Mouse (Mus musculus): ENCODE results near the gene Inpp5a. TPM values are rescaled to one million over a fixed set of nuclear protein-coding genes. Genes with fewer than 3 reads are reported as not detected.

Gene Inpp5a
- polyA plus RNA-seq, 1 experiment: 27.5 TPM

DNA sequence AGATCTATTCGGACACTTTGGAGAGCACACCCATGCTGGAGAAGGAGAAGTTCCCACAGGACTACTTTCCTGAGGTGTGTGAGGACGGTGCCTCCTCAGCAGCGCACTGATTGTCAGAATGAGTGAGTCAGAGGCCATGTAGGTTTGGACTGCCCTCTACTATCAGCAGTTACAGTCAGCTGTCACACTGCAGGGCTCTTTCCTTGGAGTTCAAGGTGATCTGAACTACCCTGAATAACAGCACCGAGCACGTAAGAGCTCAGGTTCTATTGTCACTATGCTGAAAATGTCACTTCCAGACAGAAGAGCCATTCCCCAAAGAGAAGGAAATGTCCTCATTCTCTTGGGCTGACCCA is 127.7 kb downstream of the Inpp5a start:
- 65% methylated on average over 5 of the region's 5 CpGs for WGBS
- Histone ChIP-seq H3K27me3 (replicated peaks; ENCODE audit: control insufficient read depth, insufficient read depth, low read length) (no peaks in the 10 kb centered on the region), H3K36me3 (ENCODE audit: control insufficient read depth, insufficient read depth, low read length) (no peaks in the 10 kb centered on the region), H3K4me3 (ENCODE audit: insufficient read depth, low read depth, low read length) (no peak overlapping the region), H3K4me1 (ENCODE audit: control insufficient read depth, insufficient read depth, low read length) (peaks cover 11% of the 10 kb centered on the region), H3K27ac (ENCODE audit: insufficient read depth, low read depth, low read length) (no peak overlapping the region)
- DNase-seq: no peak
- TF ChIP-seq CTCF (conservative IDR thresholded peaks at IDR 0.05; ENCODE audit: insufficient read depth, insufficient read length, low read depth, low read length) (no peak), POLR2A (IDR thresholded peaks at IDR 0.05; ENCODE audit: low read depth, low read length) (no peak)

DNA sequence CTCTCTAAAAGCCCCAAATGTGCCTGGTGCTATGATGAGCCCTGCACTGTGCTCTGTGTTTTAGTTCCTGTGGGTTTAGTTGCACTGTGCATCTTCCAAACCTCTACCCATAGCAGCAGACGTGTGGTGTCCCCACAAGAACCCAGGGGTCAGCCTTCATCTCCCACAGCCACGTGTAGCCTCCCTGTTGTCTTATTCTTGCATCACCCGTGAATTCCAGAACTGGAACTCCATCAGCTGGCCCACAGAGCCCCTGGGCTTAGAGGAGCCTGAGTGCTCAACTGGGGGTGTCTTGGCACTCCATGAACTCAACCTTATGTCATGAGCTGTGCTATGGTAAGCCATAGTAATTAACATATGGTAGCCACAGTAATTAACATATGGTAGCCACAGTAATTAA is 129.4 kb downstream of the Inpp5a start:
- TF ChIP-seq CTCF (conservative IDR thresholded peaks at IDR 0.05; ENCODE audit: insufficient read depth, insufficient read length, low read depth, low read length) (no peak), POLR2A (IDR thresholded peaks at IDR 0.05; ENCODE audit: low read depth, low read length) (no peak)
- Histone ChIP-seq H3K27me3 (replicated peaks; ENCODE audit: control insufficient read depth, insufficient read depth, low read length) (no peaks in the 10 kb centered on the region), H3K36me3 (ENCODE audit: control insufficient read depth, insufficient read depth, low read length) (no peaks in the 10 kb centered on the region), H3K4me3 (ENCODE audit: insufficient read depth, low read depth, low read length) (no peak overlapping the region), H3K27ac (ENCODE audit: insufficient read depth, low read depth, low read length) (no peak overlapping the region), H3K4me1 (ENCODE audit: control insufficient read depth, insufficient read depth, low read length) (peaks cover 11% of the 10 kb centered on the region)
- no peak for DNase-seq
- 80% methylated on average over 3 of the region's 3 CpGs for WGBS

DNA sequence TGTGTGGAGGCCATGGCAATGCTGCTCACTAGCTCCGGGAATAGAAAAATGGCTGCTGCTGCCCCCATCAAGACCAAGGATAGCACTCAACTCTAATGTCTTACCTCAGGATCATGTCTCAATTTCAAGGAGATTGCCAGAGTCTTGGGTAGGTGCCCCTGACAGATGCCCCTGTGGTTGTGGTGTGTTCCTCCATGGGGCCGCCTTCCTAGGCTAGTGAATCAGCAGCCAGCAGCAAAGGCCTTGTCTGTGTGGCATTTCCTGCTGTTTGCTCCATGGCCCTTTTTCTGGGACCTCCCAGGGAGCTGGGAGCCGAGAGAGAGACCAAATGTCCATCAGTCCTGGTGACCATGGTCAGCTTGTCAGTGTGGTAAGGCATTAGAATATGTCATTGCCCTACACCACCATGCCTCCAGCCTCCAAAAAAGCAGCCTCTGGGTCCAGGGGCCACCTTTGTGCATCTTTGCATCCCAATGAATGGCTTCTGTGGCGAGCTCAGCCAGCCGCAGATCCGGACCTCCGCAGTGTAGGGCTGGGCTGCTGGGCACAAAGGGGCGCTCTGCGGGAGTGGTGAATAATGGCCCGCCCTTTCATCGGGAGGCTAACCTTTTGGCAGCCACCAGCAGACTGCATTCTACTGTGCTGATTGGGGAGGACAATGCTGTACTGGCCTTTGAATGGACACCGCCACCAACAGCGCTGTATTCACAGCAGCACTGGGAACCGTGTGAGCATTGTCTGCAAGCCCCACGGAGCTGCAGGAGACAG is 139.6 kb downstream of the Inpp5a start:
- H3K4me3 ChIP-seq (ENCODE audit: insufficient read depth, low read depth, low read length): no peak overlapping the region
- H3K27me3 ChIP-seq (replicated peaks; ENCODE audit: control insufficient read depth, insufficient read depth, low read length): no peaks in the 10 kb centered on the region
- H3K36me3 ChIP-seq (ENCODE audit: control insufficient read depth, insufficient read depth, low read length): no peaks in the 10 kb centered on the region
- 65% methylated on average over 15 of the region's 15 CpGs for WGBS
- TF ChIP-seq POLR2A (IDR thresholded peaks at IDR 0.05; ENCODE audit: low read depth, low read length) (no peak), CTCF (conservative IDR thresholded peaks at IDR 0.05; ENCODE audit: insufficient read depth, insufficient read length, low read depth, low read length) (no peak)
- no peak for DNase-seq
- no peak overlapping the region for H3K27ac ChIP-seq (ENCODE audit: insufficient read depth, low read depth, low read length)
- H3K4me1 ChIP-seq (ENCODE audit: control insufficient read depth, insufficient read depth, low read length): peaks cover 4% of the 10 kb centered on the region; the same call in 1 of the 2 replicates

DNA sequence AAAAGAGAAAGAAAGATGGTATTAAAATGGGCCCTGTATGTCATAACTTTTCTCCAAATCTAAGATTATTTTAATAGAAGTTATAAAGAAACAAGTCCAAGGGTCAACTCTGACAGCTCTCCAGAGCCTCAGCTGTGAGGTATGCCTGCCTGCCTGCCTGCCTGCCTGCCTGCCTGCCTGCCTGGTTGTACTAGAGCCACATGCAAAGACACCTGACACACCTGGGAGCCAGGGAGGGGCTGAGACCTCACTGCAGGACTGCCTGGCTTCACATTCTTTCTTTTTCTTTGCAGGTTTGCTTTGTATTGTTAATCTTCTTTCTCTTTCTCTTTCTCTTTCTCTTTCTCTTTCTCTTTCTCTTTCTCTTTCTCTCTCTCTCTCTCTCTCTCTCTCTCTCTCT is 140.3 kb downstream of the Inpp5a start:
- peaks cover 4% of the 10 kb centered on the region; the same call in 1 of the 2 replicates for H3K4me1 ChIP-seq (ENCODE audit: control insufficient read depth, insufficient read depth, low read length)
- H3K4me3 ChIP-seq (ENCODE audit: insufficient read depth, low read depth, low read length): no peak overlapping the region
- H3K27ac ChIP-seq (ENCODE audit: insufficient read depth, low read depth, low read length): no peak overlapping the region
- H3K27me3 ChIP-seq (replicated peaks; ENCODE audit: control insufficient read depth, insufficient read depth, low read length): no peaks in the 10 kb centered on the region
- TF ChIP-seq POLR2A (IDR thresholded peaks at IDR 0.05; ENCODE audit: low read depth, low read length) (no peak), CTCF (conservative IDR thresholded peaks at IDR 0.05; ENCODE audit: insufficient read depth, insufficient read length, low read depth, low read length) (no peak)
- DNase-seq: no peak
- H3K36me3 ChIP-seq (ENCODE audit: control insufficient read depth, insufficient read depth, low read length): no peaks in the 10 kb centered on the region

GRCm38 (mm10) chr7:139530591-139531427 is 141.9 kb downstream of the Inpp5a start:
- DNase-seq: no peak
- no peak overlapping the region for H3K4me3 ChIP-seq (ENCODE audit: insufficient read depth, low read depth, low read length)
- 68% methylated on average over 16 of the region's 16 CpGs for WGBS
- H3K27ac ChIP-seq (ENCODE audit: insufficient read depth, low read depth, low read length): no peak overlapping the region
- no peaks in the 10 kb centered on the region for H3K27me3 ChIP-seq (replicated peaks; ENCODE audit: control insufficient read depth, insufficient read depth, low read length)
- peaks cover 4% of the 10 kb centered on the region; the same call in 1 of the 2 replicates for H3K4me1 ChIP-seq (ENCODE audit: control insufficient read depth, insufficient read depth, low read length)
- no peaks in the 10 kb centered on the region for H3K36me3 ChIP-seq (ENCODE audit: control insufficient read depth, insufficient read depth, low read length)
- TF ChIP-seq POLR2A (IDR thresholded peaks at IDR 0.05; ENCODE audit: low read depth, low read length) (no peak), CTCF (conservative IDR thresholded peaks at IDR 0.05; ENCODE audit: insufficient read depth, insufficient read length, low read depth, low read length) (no peak)

GRCm38 (mm10) chr7:139531428-139531801 is 142.5 kb downstream of the Inpp5a start:
- TF ChIP-seq CTCF (conservative IDR thresholded peaks at IDR 0.05; ENCODE audit: insufficient read depth, insufficient read length, low read depth, low read length): no peak
- no peak for TF ChIP-seq POLR2A (IDR thresholded peaks at IDR 0.05; ENCODE audit: low read depth, low read length)
- Histone ChIP-seq H3K4me1 (ENCODE audit: control insufficient read depth, insufficient read depth, low read length) (peaks cover 4% of the 10 kb centered on the region; the same call in 1 of the 2 replicates), H3K27me3 (replicated peaks; ENCODE audit: control insufficient read depth, insufficient read depth, low read length) (no peaks in the 10 kb centered on the region), H3K36me3 (ENCODE audit: control insufficient read depth, insufficient read depth, low read length) (no peaks in the 10 kb centered on the region), H3K4me3 (ENCODE audit: insufficient read depth, low read depth, low read length) (no peak overlapping the region), H3K27ac (ENCODE audit: insufficient read depth, low read depth, low read length) (no peak overlapping the region)
- WGBS: 39% methylated on average over 4 of the region's 4 CpGs
- DNase-seq: peak; percentile 59

DNA sequence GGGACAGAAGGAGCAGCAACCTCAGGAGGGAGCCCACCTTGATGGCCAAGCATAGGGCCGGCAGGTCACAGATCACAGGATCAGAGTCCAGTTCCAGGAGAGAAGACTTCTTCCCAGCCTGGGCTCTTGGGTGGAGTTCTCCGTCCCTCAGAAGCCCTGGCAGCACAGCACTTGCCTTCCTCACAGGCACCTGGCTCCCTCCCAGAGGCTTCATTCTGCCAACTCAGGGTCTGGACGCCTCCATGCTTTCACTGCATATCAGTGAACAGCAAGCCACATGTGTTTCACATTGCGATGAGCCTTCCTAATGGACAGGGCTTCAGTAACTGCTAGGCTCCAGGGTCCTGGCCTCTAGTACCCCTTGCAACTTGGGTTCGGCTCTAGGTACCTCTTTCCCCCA is 147.4 kb downstream of the Inpp5a start:
- Histone ChIP-seq H3K27me3 (replicated peaks; ENCODE audit: control insufficient read depth, insufficient read depth, low read length) (no peaks in the 10 kb centered on the region), H3K36me3 (ENCODE audit: control insufficient read depth, insufficient read depth, low read length) (no peaks in the 10 kb centered on the region), H3K27ac (ENCODE audit: insufficient read depth, low read depth, low read length) (no peak overlapping the region), H3K4me1 (ENCODE audit: control insufficient read depth, insufficient read depth, low read length) (no peaks in the 10 kb centered on the region), H3K4me3 (ENCODE audit: insufficient read depth, low read depth, low read length) (no peak overlapping the region)
- TF ChIP-seq POLR2A (IDR thresholded peaks at IDR 0.05; ENCODE audit: low read depth, low read length): no peak
- TF ChIP-seq CTCF (conservative IDR thresholded peaks at IDR 0.05; ENCODE audit: insufficient read depth, insufficient read length, low read depth, low read length): no peak
- WGBS: 77% methylated on average over 5 of the region's 5 CpGs
- DNase-seq: no peak
